Mouse (Mus musculus) left cerebral cortex, adult 6 months (tissue): ENCODE data around the gene Trpv3. TPM values are rescaled to one million over a fixed set of nuclear protein-coding genes. Genes with fewer than 3 reads are reported as not detected.

Experiments
- long read RNA-seq, 2 experiments: library from polyadenylated mRNA; unstranded; transcript quantifications; one replicate each; pipeline ENCODE4 v2.0.0; 2019 to 2020
- polyA plus RNA-seq: library from polyadenylated mRNA; unstranded; fragments of <200 nt; fragmentation: Nextera tagmentation; gene quantifications from 2 replicates; pipeline ENCODE4 v1.2.3, GENCODE M21; 2021

Trpv3 gene
- 0.10 and 0.16 TPM in 2 replicates for polyA plus RNA-seq
- long read RNA-seq, experiment 1, partial matches to known transcripts: 2 of 3 reads
- long read RNA-seq, experiment 1, other reads (novel, unspliced or antisense): 1 of 3 reads
- long read RNA-seq, experiment 2: 0 reads

GRCm38 (mm10) chr11:73267267-73267666 is at the start of gene Trpv3:
Gene Trpv3, plus strand, starts transcription at chr11:73267388.

GRCm38 (mm10) chr11:73233992-73234391 is 33.2 kb upstream of the Trpv3 start, which contains the start of gene Trpv1:
Gene Trpv1, plus strand, starts transcription at chr11:73234292.

DNA sequence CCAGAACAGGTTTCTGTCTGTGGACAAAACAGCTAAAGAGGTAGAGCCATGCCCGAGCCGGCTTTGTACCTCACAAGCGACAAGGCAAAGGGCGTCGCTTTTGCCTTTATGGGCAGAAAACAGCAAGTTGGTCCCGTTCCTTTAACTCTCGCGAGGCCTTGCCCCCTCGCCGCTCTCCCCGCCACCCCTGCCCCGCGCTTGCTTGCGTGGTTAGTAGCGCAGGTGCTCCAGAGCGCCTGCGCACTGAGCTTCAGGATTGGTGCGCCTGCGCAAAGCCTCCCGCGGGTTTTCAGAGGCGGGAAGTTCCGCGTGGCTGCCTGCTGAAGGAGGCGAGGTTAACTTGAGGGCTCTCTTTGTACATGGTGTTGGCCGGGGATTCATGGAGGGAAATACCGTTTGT is 62.3 kb downstream of the Trpv3 start, which contains the start of the genes Aspa, Gm49340 and Spata22:
Gene Aspa (minus strand): TSS at position 155 of the 400 bp plus-strand sequence.
Gene Gm49340 (plus strand): TSS at position 300 of the 400 bp plus-strand sequence.
Gene Spata22 (plus strand): TSS at position 300 of the 400 bp plus-strand sequence.

Other genes starting within 250 kb of the Trpv3 start
- 62.5 and 73.7 TPM in 2 replicates for gene Camkk1, start 248.4 kb upstream of the Trpv3 start, polyA plus RNA-seq
- gene Ncbp3, start 219.6 kb upstream of the Trpv3 start, polyA plus RNA-seq: 2.2 and 2.5 TPM in 2 replicates
- 0.09 and 0.11 TPM in 2 replicates for gene Itgae, start 176.8 kb upstream of the Trpv3 start, polyA plus RNA-seq
- gene Haspin, start 129.1 kb upstream of the Trpv3 start, polyA plus RNA-seq: 0.09 and 0.11 TPM in 2 replicates
- 0.35 and 0.81 TPM in 2 replicates for gene P2rx5, start 107.0 kb upstream of the Trpv3 start, polyA plus RNA-seq
- gene Emc6, start 90.4 kb upstream of the Trpv3 start, polyA plus RNA-seq: 70.0 and 84.2 TPM in 2 replicates
- 10.2 and 11.4 TPM in 2 replicates for gene Tax1bp3, start 90.3 kb upstream of the Trpv3 start, polyA plus RNA-seq
- gene Ctns, start 68.3 kb upstream of the Trpv3 start, polyA plus RNA-seq: 4.9 and 5.3 TPM in 2 replicates
- gene Shpk, start 67.9 kb upstream of the Trpv3 start, polyA plus RNA-seq: 1.3 and 1.4 TPM in 2 replicates
- not detected in 2 replicates for gene Trpv1, start 33.1 kb upstream of the Trpv3 start, polyA plus RNA-seq
- 21.8 and 41.0 TPM in 2 replicates for gene Aspa, start 62.2 kb downstream of the Trpv3 start, polyA plus RNA-seq
- gene Gm49340, start 62.4 kb downstream of the Trpv3 start, polyA plus RNA-seq: not detected in 2 replicates
- not detected in 2 replicates for gene Spata22, start 62.4 kb downstream of the Trpv3 start, polyA plus RNA-seq
- gene Olfr20, start 83.4 kb downstream of the Trpv3 start, polyA plus RNA-seq: not detected in 2 replicates
- not detected in 2 replicates for gene Olfr376, start 103.9 kb downstream of the Trpv3 start, polyA plus RNA-seq
- not detected in 2 replicates for gene Olfr1, start 132.2 kb downstream of the Trpv3 start, polyA plus RNA-seq
- gene Olfr378, start 161.1 kb downstream of the Trpv3 start, polyA plus RNA-seq: not detected in 2 replicates
- not detected in 2 replicates for gene Olfr380, start 190.1 kb downstream of the Trpv3 start, polyA plus RNA-seq
- not detected in 2 replicates for gene Olfr381, start 224.2 kb downstream of the Trpv3 start, polyA plus RNA-seq
- not detected in 2 replicates for gene Olfr382, start 249.8 kb downstream of the Trpv3 start, polyA plus RNA-seq